Mouse (Mus musculus): ENCODE results near the gene Nkain2. TPM values are rescaled to one million over a fixed set of nuclear protein-coding genes. Genes with fewer than 3 reads are reported as not detected.

Gene Nkain2
- polyA plus RNA-seq, 1 experiment from 2014 or later, result 0.28 TPM

DNA sequence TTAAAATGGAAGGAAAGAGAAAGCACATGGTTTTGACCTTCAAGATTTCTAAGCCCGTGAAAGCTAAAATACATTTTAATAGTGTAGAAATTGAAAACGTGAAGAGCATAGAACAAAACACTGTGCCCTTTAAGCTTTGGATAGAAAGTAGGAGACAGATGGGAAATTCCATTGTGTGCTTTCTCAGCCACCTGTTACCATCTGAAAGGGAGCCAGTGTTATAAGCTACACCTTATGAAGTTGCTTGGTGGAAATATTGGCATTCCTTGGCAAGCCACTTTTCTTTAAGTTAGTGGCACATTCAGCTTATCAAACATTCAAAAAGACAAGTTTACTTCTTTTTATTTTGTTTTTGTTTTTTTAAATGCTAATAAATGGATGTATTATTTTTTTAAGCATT, 427.5 kb downstream of the Nkain2 start:
- no peak overlapping the region for H3K4me3 ChIP-seq (ENCODE audit: low read length)
- ATAC-seq (ENCODE audit: low read depth), result no peak
- no peaks in the 10 kb centered on the region for H3K9me3 ChIP-seq (ENCODE audit: control insufficient read depth, low read length)
- H3K36me3 ChIP-seq (ENCODE audit: control insufficient read depth, insufficient read depth, low read length), result no peaks in the 10 kb centered on the region
- H3K9ac ChIP-seq (ENCODE audit: low read length), result no peak overlapping the region
- no peak overlapping the region for H3K27ac ChIP-seq (ENCODE audit: low read length)
- H3K4me2 ChIP-seq (ENCODE audit: low read depth, low read length), result no peak overlapping the region
- H3K4me1 ChIP-seq (replicated peaks; ENCODE audit: control insufficient read depth, insufficient read depth, low read length), result no peaks in the 10 kb centered on the region
- H3K27me3 ChIP-seq (ENCODE audit: control insufficient read depth, insufficient read depth, low read depth, low read length), result no peaks in the 10 kb centered on the region
- WGBS, result 77% methylated on average over 2 of the region's 2 CpGs

DNA sequence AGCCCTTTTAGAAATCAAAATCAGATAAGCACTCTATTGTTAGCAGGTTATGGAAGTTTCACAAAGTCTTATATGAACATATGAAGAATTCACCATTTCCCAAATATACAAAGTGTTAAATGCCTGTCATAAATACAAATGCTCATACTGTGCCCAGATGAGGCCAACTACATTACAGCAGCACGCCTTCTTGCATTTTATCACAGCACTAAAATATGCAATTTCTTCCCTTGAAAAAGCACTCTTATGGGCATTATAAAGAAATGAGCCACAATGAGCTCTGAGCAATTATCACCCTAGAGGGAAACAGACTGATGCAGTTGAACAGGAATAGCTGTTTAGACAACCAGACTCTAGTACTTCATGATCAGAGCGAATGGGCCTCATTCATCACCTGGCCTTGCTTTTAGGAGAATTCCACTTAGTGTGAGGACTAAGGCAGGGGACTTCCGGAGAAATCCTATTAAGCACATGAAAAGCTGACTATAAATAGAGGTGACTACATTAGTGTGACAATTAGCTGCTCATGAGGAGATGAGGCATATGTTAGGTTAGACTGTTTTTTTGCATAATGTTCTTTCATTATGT, 450.2 kb downstream of the Nkain2 start:
- Histone ChIP-seq H3K4me3 (ENCODE audit: low read length) (no peak overlapping the region), H3K4me1 (replicated peaks; ENCODE audit: control insufficient read depth, insufficient read depth, low read length) (no peaks in the 10 kb centered on the region), H3K27ac (ENCODE audit: low read length) (no peak overlapping the region), H3K27me3 (ENCODE audit: control insufficient read depth, insufficient read depth, low read depth, low read length) (no peaks in the 10 kb centered on the region), H3K4me2 (ENCODE audit: low read depth, low read length) (no peak overlapping the region), H3K9ac (ENCODE audit: low read length) (no peak overlapping the region), H3K9me3 (ENCODE audit: control insufficient read depth, low read length) (no peaks in the 10 kb centered on the region), H3K36me3 (ENCODE audit: control insufficient read depth, insufficient read depth, low read length) (no peaks in the 10 kb centered on the region)
- no peak for ATAC-seq (ENCODE audit: low read depth)
- WGBS, result 67% methylated on average over 3 of the region's 3 CpGs

DNA sequence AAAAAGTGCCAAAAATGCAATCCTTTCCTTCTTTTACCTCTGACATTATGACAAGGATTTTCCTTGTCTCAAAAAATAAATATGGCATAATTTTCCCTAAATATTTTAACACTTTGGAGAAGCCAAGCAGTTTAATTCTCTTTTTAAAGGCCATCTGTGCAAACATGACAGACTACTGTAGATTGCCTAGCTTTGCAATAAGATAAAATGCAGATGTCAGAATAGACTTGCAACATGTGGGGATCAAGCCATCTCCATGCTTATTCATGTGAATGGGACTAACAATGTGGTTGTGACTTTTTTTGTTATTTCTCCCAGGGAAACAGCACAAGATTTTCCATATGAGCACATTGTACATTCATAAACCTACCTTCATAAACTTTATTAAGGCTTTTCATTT, 476.0 kb downstream of the Nkain2 start:
- Histone ChIP-seq H3K4me1 (replicated peaks; ENCODE audit: control insufficient read depth, insufficient read depth, low read length) (no peaks in the 10 kb centered on the region), H3K9ac (ENCODE audit: low read length) (no peak overlapping the region), H3K9me3 (ENCODE audit: control insufficient read depth, low read length) (no peaks in the 10 kb centered on the region), H3K4me3 (ENCODE audit: low read length) (no peak overlapping the region), H3K4me2 (ENCODE audit: low read depth, low read length) (no peak overlapping the region), H3K27me3 (ENCODE audit: control insufficient read depth, insufficient read depth, low read depth, low read length) (no peaks in the 10 kb centered on the region), H3K36me3 (ENCODE audit: control insufficient read depth, insufficient read depth, low read length) (no peaks in the 10 kb centered on the region), H3K27ac (ENCODE audit: low read length) (no peak overlapping the region)
- no peak for ATAC-seq (ENCODE audit: low read depth)

DNA sequence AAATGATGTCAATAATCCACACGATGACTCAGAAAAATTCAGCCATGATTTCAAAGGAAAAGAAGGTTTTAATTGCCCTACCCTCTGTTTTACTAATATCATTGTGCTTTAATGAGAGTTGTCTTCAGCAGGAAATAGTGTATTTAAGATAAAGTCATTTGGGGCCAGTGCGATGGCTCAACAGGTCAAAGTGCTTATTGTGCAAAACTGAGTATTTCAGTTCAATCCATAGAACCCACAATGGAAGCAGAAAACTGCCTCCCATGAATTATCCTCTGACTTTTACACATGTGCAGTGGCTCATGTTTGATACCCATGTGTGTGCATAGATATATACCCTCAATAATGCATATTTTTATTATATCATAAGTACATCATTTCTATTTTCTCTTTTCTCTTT, 478.9 kb downstream of the Nkain2 start:
- H3K9me3 ChIP-seq (ENCODE audit: control insufficient read depth, low read length), result no peaks in the 10 kb centered on the region
- WGBS, result 70% methylated on average over 2 of the region's 2 CpGs
- H3K4me2 ChIP-seq (ENCODE audit: low read depth, low read length), result no peak overlapping the region
- no peak overlapping the region for H3K9ac ChIP-seq (ENCODE audit: low read length)
- ATAC-seq (ENCODE audit: low read depth), result no peak
- no peaks in the 10 kb centered on the region for H3K27me3 ChIP-seq (ENCODE audit: control insufficient read depth, insufficient read depth, low read depth, low read length)
- H3K4me1 ChIP-seq (replicated peaks; ENCODE audit: control insufficient read depth, insufficient read depth, low read length), result no peaks in the 10 kb centered on the region
- H3K36me3 ChIP-seq (ENCODE audit: control insufficient read depth, insufficient read depth, low read length), result no peaks in the 10 kb centered on the region
- H3K4me3 ChIP-seq (ENCODE audit: low read length), result no peak overlapping the region
- H3K27ac ChIP-seq (ENCODE audit: low read length), result no peak overlapping the region

DNA sequence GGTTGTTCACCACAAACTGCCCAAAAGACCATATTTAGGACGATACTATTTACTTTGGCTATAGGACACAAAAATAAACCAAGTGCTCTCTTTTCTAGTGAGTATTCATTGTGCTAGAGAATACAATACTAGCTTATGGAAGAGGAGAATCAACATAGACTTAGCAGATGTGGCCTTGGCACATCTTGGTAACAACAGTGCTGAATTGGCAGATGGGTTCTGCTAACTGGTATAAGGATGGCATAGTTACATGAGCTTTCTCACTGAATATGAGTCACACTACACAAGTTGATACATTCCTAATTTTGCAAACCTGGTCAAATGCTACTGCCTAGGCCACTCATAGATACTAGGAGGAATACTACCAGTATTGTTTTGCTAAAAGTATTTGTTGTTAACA, 489.3 kb downstream of the Nkain2 start:
- Histone ChIP-seq H3K4me1 (replicated peaks; ENCODE audit: control insufficient read depth, insufficient read depth, low read length) (no peaks in the 10 kb centered on the region), H3K4me2 (ENCODE audit: low read depth, low read length) (no peak overlapping the region), H3K4me3 (ENCODE audit: low read length) (no peak overlapping the region), H3K27me3 (ENCODE audit: control insufficient read depth, insufficient read depth, low read depth, low read length) (no peaks in the 10 kb centered on the region), H3K36me3 (ENCODE audit: control insufficient read depth, insufficient read depth, low read length) (no peaks in the 10 kb centered on the region), H3K9ac (ENCODE audit: low read length) (no peak overlapping the region), H3K9me3 (ENCODE audit: control insufficient read depth, low read length) (no peaks in the 10 kb centered on the region), H3K27ac (ENCODE audit: low read length) (no peak overlapping the region)
- WGBS, result 82% methylated on average over 1 of the region's 1 CpGs
- ATAC-seq (ENCODE audit: low read depth), result no peak

DNA sequence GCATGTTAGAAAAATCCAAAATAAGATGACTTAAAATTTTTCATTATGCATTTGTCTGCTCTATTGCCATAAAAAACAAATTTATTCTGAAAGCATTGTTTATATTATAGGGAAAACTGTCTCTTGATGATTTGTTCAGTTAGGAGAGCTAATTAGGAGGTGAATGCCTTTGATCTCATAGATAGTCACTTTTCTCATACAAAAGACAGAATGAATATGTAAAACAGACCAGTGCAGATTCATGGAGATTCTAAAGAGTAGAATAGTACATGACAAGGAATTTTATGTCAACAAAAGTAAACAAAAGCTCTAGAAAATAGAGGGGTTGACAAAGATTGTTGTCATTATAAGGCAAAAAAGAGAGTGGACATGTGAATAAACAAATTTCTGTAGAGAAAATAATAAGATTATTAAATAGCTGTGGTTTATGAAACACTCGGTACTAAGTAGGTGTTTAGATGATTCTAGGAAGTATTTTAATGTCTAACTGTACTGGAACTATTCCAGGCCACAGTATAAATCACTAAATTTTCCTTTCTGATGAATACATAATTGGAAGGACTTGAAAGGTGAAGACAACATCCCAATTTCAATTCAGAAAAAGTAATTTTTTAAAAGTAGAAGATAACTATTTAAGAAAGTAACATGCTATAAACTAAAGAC, 496.3 kb downstream of the Nkain2 start:
- Histone ChIP-seq H3K27me3 (ENCODE audit: control insufficient read depth, insufficient read depth, low read depth, low read length) (no peaks in the 10 kb centered on the region), H3K27ac (ENCODE audit: low read length) (no peak overlapping the region), H3K9me3 (ENCODE audit: control insufficient read depth, low read length) (no peaks in the 10 kb centered on the region), H3K36me3 (ENCODE audit: control insufficient read depth, insufficient read depth, low read length) (no peaks in the 10 kb centered on the region), H3K4me3 (ENCODE audit: low read length) (no peak overlapping the region), H3K4me2 (ENCODE audit: low read depth, low read length) (no peak overlapping the region), H3K9ac (ENCODE audit: low read length) (no peak overlapping the region), H3K4me1 (replicated peaks; ENCODE audit: control insufficient read depth, insufficient read depth, low read length) (no peaks in the 10 kb centered on the region)
- 45% methylated on average over 1 of the region's 1 CpGs for WGBS
- peak; percentile 45; the same call in 1 of the 2 replicates for ATAC-seq (ENCODE audit: low read depth)

DNA sequence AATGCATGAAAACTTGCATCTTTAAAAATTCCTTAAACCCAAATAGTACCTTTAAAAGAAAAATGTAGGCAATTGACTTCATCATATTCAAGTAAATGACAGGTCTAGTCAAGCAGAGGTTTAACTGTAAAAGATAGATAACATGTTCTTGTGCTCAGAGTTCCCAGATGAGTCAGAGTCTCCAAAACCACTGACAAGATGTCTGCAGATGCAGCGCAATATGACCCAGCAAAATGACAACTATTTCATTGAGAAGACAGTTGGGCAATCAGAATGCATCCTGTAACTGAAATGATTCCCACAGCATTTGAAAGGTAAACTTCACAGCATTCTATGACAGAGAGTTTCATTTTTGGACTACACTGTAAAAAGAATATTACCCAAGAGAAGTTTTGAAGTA, 496.9 kb downstream of the Nkain2 start:
- H3K4me3 ChIP-seq (ENCODE audit: low read length), result no peak overlapping the region
- H3K27me3 ChIP-seq (ENCODE audit: control insufficient read depth, insufficient read depth, low read depth, low read length), result no peaks in the 10 kb centered on the region
- H3K4me1 ChIP-seq (replicated peaks; ENCODE audit: control insufficient read depth, insufficient read depth, low read length), result no peaks in the 10 kb centered on the region
- H3K36me3 ChIP-seq (ENCODE audit: control insufficient read depth, insufficient read depth, low read length), result no peaks in the 10 kb centered on the region
- H3K9ac ChIP-seq (ENCODE audit: low read length), result no peak overlapping the region
- no peaks in the 10 kb centered on the region for H3K9me3 ChIP-seq (ENCODE audit: control insufficient read depth, low read length)
- 66% methylated on average over 1 of the region's 1 CpGs for WGBS
- no peak overlapping the region for H3K27ac ChIP-seq (ENCODE audit: low read length)
- no peak overlapping the region for H3K4me2 ChIP-seq (ENCODE audit: low read depth, low read length)
- no peak for ATAC-seq (ENCODE audit: low read depth)

DNA sequence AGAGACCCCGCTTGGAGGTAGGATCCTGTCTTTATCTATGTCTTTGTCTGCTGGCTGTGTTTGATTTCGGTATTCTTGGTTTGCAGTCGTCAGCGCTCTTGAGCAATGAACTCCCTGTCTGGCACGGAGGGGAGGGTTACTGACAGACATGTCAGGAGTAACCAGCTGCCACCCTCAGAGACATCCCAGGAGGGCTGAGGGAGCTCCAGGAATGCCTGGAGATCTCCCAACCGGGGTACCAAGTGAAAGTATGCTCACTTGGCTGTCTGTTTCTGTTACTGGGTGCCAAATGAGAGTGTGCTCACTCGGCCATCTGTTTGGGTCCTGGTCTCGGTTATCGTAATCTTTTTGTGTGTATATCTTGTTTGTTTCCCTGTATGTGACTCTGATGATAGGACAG, 577.5 kb downstream of the Nkain2 start:
- 90% methylated on average over 9 of the region's 9 CpGs for WGBS
- Histone ChIP-seq H3K9ac (ENCODE audit: low read length) (no peak overlapping the region), H3K27ac (ENCODE audit: low read length) (no peak overlapping the region), H3K4me2 (ENCODE audit: low read depth, low read length) (no peak overlapping the region), H3K4me1 (replicated peaks; ENCODE audit: control insufficient read depth, insufficient read depth, low read length) (no peaks in the 10 kb centered on the region), H3K9me3 (ENCODE audit: control insufficient read depth, low read length) (peaks cover 7% of the 10 kb centered on the region), H3K27me3 (ENCODE audit: control insufficient read depth, insufficient read depth, low read depth, low read length) (no peaks in the 10 kb centered on the region), H3K36me3 (ENCODE audit: control insufficient read depth, insufficient read depth, low read length) (no peaks in the 10 kb centered on the region), H3K4me3 (ENCODE audit: low read length) (no peak overlapping the region)
- ATAC-seq (ENCODE audit: low read depth), result no peak

DNA sequence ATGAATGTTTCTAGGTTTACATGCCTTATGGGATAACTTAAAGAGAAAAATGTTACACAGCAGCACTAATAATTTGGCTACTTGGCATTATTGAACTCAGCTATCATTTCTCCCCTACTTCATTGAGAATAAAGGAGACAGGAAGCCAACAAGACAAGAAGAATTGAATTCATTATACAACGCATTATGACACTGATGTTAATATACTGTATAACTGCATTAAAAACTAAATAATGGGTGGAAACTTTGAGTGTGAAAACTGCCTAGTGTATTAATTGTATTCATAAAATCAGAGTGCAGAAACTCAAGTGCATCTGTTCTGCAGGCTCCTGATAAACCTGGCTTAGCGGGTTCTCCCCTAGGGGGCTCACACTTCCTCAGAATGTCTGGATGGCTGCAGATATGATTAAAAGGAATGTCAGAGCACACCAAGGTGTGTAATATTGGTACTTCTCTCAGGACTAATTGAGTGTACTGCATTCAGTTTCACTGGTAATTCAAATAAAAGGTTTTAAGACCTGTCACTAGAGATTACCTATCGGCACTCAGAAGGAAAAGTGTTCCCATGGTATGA, 589.2 kb downstream of the Nkain2 start:
- WGBS, result 84% methylated on average over 3 of the region's 3 CpGs
- Histone ChIP-seq H3K4me3 (ENCODE audit: low read length) (no peak overlapping the region), H3K9me3 (ENCODE audit: control insufficient read depth, low read length) (no peaks in the 10 kb centered on the region), H3K4me1 (replicated peaks; ENCODE audit: control insufficient read depth, insufficient read depth, low read length) (no peaks in the 10 kb centered on the region), H3K27ac (ENCODE audit: low read length) (no peak overlapping the region), H3K27me3 (ENCODE audit: control insufficient read depth, insufficient read depth, low read depth, low read length) (no peaks in the 10 kb centered on the region), H3K4me2 (ENCODE audit: low read depth, low read length) (no peak overlapping the region), H3K36me3 (ENCODE audit: control insufficient read depth, insufficient read depth, low read length) (no peaks in the 10 kb centered on the region), H3K9ac (ENCODE audit: low read length) (no peak overlapping the region)
- ATAC-seq (ENCODE audit: low read depth), result no peak
